Mouse (Mus musculus) adipocyte (in vitro differentiated cells): ENCODE measurements around the gene AA986860.

Experiments used
- DNase-seq: peaks from one replicate; pipeline ENCODE4 v3.0.0-alpha.2; 2016; ENCODE audit warnings: low spot score

The AA986860 gene

DNA sequence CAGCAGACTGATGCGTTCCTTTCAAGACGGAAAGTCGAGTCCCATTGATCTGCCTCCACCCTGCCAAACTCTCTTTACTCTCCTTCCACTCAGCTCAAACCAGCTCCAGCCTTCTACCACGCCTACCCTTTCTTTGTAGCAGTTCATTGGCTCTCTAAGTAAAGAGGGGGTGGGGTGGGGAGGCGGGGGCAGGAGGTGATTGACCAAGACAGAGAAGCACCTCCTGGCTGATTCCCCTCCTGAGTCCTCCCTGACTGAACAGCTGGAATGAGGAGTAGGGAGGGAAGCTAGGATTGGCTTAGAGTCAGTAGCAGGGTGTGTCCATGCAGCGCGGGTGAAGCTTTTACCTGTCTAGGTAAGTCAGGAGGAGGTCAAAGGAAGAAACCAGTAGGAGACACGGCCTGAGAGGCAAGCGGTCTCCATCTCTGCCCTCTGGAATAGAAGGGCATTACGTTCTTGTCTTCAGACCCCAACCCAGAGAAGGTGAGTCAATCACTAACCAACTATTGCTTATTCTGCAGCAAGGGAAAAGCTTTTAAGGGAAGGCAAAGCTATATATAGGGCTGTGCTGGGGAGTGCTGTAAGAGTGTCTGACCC, at the start of gene AA986860:
Gene AA986860 (plus strand): TSS at position 236 of the 597 bp plus-strand sequence.
- no peak for DNase-seq

- no peak for DNase-seq
Measured at GRCm38 (mm10) chr1:130683905-130684304, 47.9 kb upstream of the AA986860 start.

DNA sequence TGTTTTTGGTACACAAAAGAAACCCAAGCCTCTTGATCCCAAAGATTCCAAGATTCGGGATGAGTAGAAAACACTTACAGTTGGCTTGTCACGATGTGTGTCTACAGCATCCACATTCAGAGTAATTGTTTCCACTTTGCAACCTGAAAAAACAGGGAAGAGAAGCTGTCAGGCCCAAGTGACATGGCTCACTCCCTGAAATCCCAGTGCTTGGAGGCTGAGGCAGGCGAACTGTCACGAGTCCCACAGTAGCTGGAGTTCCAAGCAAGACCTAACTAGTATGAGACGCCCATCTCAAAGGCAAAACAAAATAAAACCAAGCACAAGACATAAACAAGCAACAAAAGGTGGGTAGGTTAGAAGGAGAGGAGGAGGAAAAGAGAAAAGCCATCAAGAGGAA, 33.2 kb upstream of the AA986860 start:
- no peak for DNase-seq

- DNase-seq = no peak
Measured at GRCm38 (mm10) chr1:130699937-130700633, 31.7 kb upstream of the AA986860 start.

- no peak for DNase-seq
Measured at GRCm38 (mm10) chr1:130701976-130702375, 29.8 kb upstream of the AA986860 start.

GRCm38 (mm10) chr1:130703613-130704012, 28.2 kb upstream of the AA986860 start:
- DNase-seq = no peak

DNA sequence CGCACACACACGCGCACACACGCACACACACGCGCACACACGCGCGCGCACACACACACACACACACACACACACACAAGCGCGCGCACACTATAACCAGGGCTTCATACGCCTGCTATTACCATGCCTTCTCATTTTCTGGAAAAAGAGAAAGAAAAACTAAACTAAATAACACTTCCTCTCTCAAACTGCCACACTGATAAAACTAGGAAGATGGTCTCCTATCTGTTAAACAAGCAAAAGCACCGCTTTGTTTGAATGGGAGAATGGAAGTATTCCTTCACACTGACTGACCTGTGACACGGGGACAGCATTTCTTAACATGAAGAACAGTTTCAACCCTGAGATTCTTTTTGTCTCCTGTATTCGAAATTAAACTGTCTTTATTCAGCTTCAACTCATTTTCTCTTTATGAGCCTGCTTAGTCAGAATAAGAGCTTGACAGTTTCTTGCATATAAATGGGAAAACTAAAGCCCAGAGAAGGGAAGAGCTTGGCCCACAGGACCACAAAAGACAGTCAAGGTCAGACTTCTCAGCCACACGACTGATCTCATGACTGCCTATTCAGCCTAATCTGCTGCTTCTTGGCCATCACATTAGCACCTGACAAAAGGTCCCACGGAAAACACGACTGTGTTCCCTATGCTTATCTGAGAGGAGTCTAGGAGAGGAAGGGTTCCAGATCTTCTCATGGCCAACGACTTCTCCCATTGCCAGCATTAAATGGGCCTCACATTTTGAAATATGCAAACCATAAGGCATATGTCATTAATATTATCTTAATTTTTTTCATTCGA, 21.3 kb upstream of the AA986860 start:
- DNase-seq = no peak

DNA sequence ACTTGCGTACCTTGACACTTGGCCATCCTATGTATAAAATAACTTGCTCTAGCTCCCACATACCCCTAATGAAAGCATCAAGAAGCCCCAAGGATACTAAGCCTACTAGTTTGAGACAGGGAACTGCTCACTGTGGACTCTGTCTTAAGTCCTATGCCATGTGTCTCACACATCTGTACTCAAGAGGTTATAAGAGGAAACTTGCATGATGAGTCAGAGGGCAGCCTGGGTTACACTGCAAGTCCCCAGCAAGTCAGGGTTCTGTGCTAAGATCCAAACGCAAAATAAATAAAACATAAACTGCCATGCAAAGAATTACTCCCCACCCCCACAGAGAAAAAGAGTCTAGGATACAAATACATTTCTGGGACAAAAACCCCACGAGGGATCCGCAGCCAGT, 17.7 kb upstream of the AA986860 start:
- DNase-seq = no peak

DNA sequence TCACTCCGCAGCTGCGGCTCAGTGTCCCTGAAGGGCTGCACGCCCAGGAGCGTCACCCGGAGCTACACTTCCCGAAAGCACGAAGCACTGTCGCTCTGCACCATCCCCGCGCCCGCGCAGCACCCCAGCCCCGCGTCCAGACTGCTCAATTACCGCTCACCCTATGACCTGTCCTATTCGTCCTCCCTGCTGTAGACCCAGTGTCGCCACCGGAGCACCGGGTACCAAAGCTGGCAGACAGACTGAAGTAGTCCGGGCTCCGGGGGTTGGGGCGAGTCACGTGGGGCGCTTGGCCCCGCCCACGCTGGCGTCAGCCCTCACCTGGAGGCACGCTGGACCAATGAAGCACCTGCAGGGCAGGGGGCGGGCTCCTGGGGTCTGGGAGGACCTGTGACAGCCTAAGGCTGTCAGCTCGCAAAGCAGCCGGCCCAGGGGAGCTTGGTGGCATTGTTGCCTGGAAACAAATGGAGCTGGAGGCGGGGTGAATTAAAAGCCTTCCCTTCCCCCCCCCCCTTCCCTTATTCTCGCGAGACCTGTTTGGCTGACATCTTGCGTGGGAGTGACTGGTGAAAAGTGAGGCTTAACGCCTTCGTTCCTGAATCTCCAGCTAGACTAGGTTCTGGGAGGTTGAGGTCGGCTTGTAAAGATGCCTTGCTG, 16.1 kb upstream of the AA986860 start, which contains the start of gene Gm29427:
Gene Gm29427 (minus strand): TSS at position 239 of the 657 bp plus-strand sequence.
- peak; percentile 94 for DNase-seq

DNA sequence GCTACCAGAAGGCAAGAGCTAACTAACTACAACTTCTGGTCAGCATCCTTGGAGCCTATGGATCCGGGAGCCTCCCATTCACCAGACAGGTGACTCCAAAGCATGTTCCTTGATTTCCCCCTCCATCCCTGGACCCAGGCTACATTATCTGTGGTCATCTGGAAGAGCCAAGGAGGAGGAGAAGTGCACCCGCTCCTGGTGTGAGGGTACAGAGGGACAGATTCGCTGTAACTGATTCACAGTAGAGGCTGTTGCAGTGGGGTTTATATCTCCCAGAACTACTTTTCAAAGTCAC, 15.6 kb upstream of the AA986860 start:
- no peak for DNase-seq

DNA sequence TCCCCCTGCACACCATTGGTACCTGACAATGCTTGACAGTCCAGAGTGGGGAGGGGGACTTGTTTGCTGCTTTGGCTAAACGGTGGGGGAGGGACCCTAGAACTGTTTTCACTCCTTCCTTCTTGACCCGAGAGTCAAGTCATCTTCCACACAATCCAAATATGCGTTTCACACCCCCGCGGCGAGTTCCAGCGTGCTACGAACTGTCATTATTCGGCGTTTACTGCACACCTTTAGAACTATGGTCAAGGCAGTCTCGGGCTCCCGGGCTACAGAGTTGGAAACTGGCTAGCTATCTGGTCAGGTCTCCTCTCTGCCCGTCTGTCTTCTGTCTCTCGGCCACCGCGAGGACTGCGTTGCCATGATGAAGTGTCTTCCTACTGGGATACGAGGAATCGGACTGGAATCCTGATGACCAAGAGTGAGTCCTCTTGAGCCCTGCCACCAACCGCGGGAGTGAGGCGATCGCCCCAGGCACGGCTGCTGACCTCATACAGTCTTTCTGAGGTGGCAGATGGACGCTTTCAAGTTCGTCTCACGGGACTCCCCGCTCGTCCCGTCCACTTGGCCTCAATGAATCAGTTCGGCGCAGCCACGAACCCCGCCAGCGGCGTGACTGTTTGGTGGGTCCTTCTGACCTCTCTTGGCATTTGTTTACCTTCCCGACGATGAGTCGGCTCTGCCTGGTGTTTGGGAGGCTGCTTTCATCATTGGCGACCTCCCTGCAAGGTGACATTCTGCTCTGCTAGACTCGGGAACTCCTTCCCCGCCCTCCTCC, 15.1 kb upstream of the AA986860 start:
- peak; percentile 51 for DNase-seq

- DNase-seq = peak; percentile 92
Measured at GRCm38 (mm10) chr1:130717291-130717871, 14.4 kb upstream of the AA986860 start, which contains the start of gene Yod1. Gene Yod1 (plus strand): TSS chr1:130717327.

DNA sequence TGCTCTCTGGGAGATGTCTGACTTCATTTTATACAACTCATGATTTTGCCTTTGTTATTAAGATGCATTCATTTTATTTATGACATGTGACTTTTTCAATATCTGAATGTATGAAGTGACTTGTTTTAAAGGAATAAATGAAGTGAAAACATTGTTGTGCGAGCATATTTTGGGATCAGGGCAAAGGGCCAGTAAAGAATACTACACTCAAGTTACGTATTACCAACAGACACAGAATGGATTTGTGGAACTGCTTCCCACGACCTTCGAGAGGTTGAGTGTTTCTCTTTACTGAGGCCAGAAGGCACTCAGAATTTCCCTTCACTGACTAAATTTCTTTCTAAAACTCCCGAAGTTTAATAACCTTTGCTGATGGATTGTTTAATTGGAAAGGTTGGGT, 7.6 kb upstream of the AA986860 start:
- DNase-seq = peak; percentile 7

DNA sequence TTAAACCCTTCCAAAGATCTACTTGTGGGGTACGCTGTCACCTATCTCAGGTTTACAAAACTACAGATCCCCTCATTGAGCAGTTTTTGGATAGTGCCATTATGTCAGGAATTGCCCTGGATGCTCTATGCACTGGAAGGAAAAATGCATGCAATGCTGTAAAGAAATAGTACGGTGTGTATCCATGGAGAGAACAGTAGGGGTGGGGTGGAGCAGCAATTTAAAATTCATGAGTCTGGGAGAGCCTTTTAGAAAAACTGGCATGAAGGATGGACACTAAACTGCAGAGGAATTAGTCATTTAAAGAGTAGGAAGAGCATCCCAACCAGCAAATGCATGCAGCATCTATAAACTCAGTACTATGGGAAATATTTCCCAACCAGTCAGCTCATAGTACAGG, 5.4 kb upstream of the AA986860 start:
- DNase-seq = no peak

- DNase-seq = no peak
Measured at GRCm38 (mm10) chr1:130728070-130728469, 3.7 kb upstream of the AA986860 start.

GRCm38 (mm10) chr1:130728708-130729107, 3.1 kb upstream of the AA986860 start:
- DNase-seq = no peak

- DNase-seq = no peak
Measured at GRCm38 (mm10) chr1:130729153-130729552, 2.6 kb upstream of the AA986860 start, which contains the start of gene Pfkfb2. Gene Pfkfb2 (minus strand): TSS chr1:130729253.

- DNase-seq = no peak
Measured at GRCm38 (mm10) chr1:130732706-130733658, 1.2 kb downstream of the AA986860 start.

DNA sequence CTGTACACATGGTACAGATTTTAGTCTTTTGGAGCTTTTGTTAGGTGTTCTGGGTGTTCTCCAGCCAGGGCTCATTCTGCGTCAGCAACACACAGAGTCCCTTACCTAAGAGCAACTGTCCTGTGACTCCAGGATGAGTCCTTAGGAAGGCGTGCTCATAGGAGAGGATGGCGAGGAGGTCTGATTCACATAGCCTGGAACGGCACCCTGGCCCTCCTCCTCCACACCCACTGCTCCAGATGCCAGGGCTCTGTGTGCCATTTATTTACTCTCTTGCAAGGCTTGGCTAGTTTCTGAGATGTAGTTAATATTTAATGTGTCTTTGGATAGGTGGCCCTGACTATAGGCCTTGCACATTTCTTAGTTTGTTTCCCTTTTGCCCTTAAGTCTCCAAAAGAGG, 1.9 kb downstream of the AA986860 start:
- DNase-seq = no peak

DNA sequence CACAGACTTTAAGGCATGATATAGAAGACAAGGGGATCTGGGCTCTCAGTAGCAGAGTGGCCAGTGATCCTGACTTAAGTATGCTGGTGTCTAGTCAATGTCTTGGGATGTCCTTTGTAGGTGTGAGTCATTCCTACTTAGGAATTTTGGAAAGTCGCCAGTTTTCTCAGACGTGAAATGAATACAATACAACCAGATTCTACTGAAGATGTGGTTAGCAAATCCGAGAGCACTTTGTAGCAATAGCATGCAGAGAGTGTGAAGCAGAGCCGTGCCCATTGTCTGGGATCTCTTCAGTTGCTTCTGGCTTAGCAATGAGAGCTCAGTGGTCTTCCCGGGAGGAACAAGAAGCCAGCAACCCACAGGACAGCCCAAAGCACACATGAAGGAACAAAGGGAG, 2.7 kb downstream of the AA986860 start:
- no peak for DNase-seq
